Mouse (Mus musculus): Measurements from ENCODE around the gene Ace. TPM values are rescaled to one million over a fixed set of nuclear protein-coding genes. Genes with fewer than 3 reads are reported as not detected.

Gene Ace
- polyA plus RNA-seq, 1 experiment from 2014 or later: 0.02 TPM

GRCm38 (mm10) chr11:105934816-105935215 is 32.9 kb upstream of the Ace start:
- no peaks in the 10 kb centered on the region for H3K4me1 ChIP-seq (replicated peaks)
- no peak overlapping the region for H3K4me3 ChIP-seq (replicated peaks)
- H3K27me3 ChIP-seq: peaks cover 7% of the 10 kb centered on the region
- no peaks in the 10 kb centered on the region for H3K9me3 ChIP-seq (replicated peaks)
- H3K4me2 ChIP-seq: no peak overlapping the region
- no peaks in the 10 kb centered on the region for H3K36me3 ChIP-seq
- DNase-seq (no peak), ATAC-seq (ENCODE audit: low read depth) (no peak)
- no peak overlapping the region for H3K27ac ChIP-seq
- H3K9ac ChIP-seq: no peak overlapping the region
- 66% methylated on average over 6 of the region's 6 CpGs for whole genome bisulfite sequencing (ENCODE audit: insufficient replicate concordance)

- no peak overlapping the region for H3K27ac ChIP-seq
- ATAC-seq (ENCODE audit: low read depth) (no peak), DNase-seq (no peak)
- H3K27me3 ChIP-seq: peaks cover 14% of the 10 kb centered on the region
- H3K9ac ChIP-seq: no peak overlapping the region
- H3K4me1 ChIP-seq (replicated peaks): no peaks in the 10 kb centered on the region
- WGBS (ENCODE audit: insufficient replicate concordance): 59% methylated on average over 8 of the region's 8 CpGs
- no peaks in the 10 kb centered on the region for H3K9me3 ChIP-seq (replicated peaks)
- no peak overlapping the region for H3K4me2 ChIP-seq
- H3K4me3 ChIP-seq (replicated peaks): no peak overlapping the region
- H3K36me3 ChIP-seq: no peaks in the 10 kb centered on the region
Observed at GRCm38 (mm10) chr11:105935496-105935895, 32.2 kb upstream of the Ace start.

- ATAC-seq (ENCODE audit: low read depth): no peak
Observed at GRCm38 (mm10) chr11:105936200-105936599, 31.5 kb upstream of the Ace start.

GRCm38 (mm10) chr11:105936974-105937373 is 30.8 kb upstream of the Ace start:
- 79% methylated on average over 3 of the region's 3 CpGs for WGBS (ENCODE audit: insufficient replicate concordance)
- H3K27ac ChIP-seq: no peak overlapping the region

More at GRCm38 (mm10) chr11:105936200-105936599, 31.5 kb upstream of the Ace start:
- peaks cover 16% of the 10 kb centered on the region for H3K27me3 ChIP-seq
- no peaks in the 10 kb centered on the region for H3K36me3 ChIP-seq
- H3K9me3 ChIP-seq (replicated peaks): no peaks in the 10 kb centered on the region
- no peak overlapping the region for H3K4me2 ChIP-seq
- DNase-seq: no peak
- no peak overlapping the region for H3K9ac ChIP-seq
- no peak overlapping the region for H3K27ac ChIP-seq
- WGBS (ENCODE audit: insufficient replicate concordance): 75% methylated on average over 6 of the region's 6 CpGs
- no peak overlapping the region for H3K4me3 ChIP-seq (replicated peaks)
- no peaks in the 10 kb centered on the region for H3K4me1 ChIP-seq (replicated peaks)

GRCm38 (mm10) chr11:105938771-105939170 is 29.0 kb upstream of the Ace start:
- ATAC-seq (ENCODE audit: low read depth) (no peak), DNase-seq (no peak)
- no peak overlapping the region for H3K27ac ChIP-seq
- H3K27me3 ChIP-seq: peaks cover 37% of the 10 kb centered on the region
- peaks cover 14% of the 10 kb centered on the region for H3K4me1 ChIP-seq (replicated peaks)
- no peak overlapping the region for H3K4me2 ChIP-seq
- no peak overlapping the region for H3K4me3 ChIP-seq (replicated peaks)
- 58% methylated on average over 9 of the region's 9 CpGs for WGBS (ENCODE audit: insufficient replicate concordance)
- H3K9me3 ChIP-seq (replicated peaks): no peaks in the 10 kb centered on the region
- H3K36me3 ChIP-seq: no peaks in the 10 kb centered on the region
- no peak overlapping the region for H3K9ac ChIP-seq

More at GRCm38 (mm10) chr11:105936974-105937373, 30.8 kb upstream of the Ace start:
- no peaks in the 10 kb centered on the region for H3K9me3 ChIP-seq (replicated peaks)
- H3K4me1 ChIP-seq (replicated peaks): 0 out of 2 replicates have a peak, but pooled peaks cover 4% of the 10 kb centered on the region
- no peak overlapping the region for H3K4me2 ChIP-seq
- DNase-seq (no peak), ATAC-seq (ENCODE audit: low read depth) (no peak)
- H3K36me3 ChIP-seq: no peaks in the 10 kb centered on the region
- H3K27me3 ChIP-seq: peaks cover 19% of the 10 kb centered on the region
- no peak overlapping the region for H3K9ac ChIP-seq
- no peak overlapping the region for H3K4me3 ChIP-seq (replicated peaks)

GRCm38 (mm10) chr11:105941973-105942372 is 25.8 kb upstream of the Ace start:
- H3K4me1 ChIP-seq (replicated peaks): peaks cover 37% of the 10 kb centered on the region
- 0 out of 2 replicates have a peak, but pooled peaks have one; percentile 16 for ATAC-seq (ENCODE audit: low read depth)
- no peak overlapping the region for H3K27ac ChIP-seq
- DNase-seq: no peak
- H3K4me2 ChIP-seq: no peak overlapping the region
- peaks cover 55% of the 10 kb centered on the region for H3K27me3 ChIP-seq
- no peaks in the 10 kb centered on the region for H3K9me3 ChIP-seq (replicated peaks)
- H3K4me3 ChIP-seq (replicated peaks): no peak overlapping the region
- 60% methylated on average over 8 of the region's 8 CpGs for WGBS (ENCODE audit: insufficient replicate concordance)
- no peaks in the 10 kb centered on the region for H3K36me3 ChIP-seq
- H3K9ac ChIP-seq: no peak overlapping the region

GRCm38 (mm10) chr11:105943133-105944102 is 24.3 kb upstream of the Ace start:
- ATAC-seq (ENCODE audit: low read depth): peak; percentile 33
- no peak for DNase-seq
- H3K27ac ChIP-seq: no peak overlapping the region

GRCm38 (mm10) chr11:105944126-105944621 is 23.6 kb upstream of the Ace start:
- 1% methylated on average over 46 of the region's 59 CpGs for WGBS (ENCODE audit: insufficient replicate concordance)
- Histone ChIP-seq H3K9me3 (replicated peaks) (no peaks in the 10 kb centered on the region), H3K4me3 (replicated peaks) (peak overlapping the region; percentile 66), H3K27me3 (peaks cover 58% of the 10 kb centered on the region), H3K9ac (peak overlapping the region; percentile 61), H3K4me1 (replicated peaks) (peaks cover 37% of the 10 kb centered on the region), H3K36me3 (no peaks in the 10 kb centered on the region), H3K27ac (no peak overlapping the region), H3K4me2 (peak overlapping the region; percentile 87)
- no peak for DNase-seq
- ATAC-seq (ENCODE audit: low read depth): peak; percentile 64

More at GRCm38 (mm10) chr11:105943133-105944102, 24.3 kb upstream of the Ace start:
- Histone ChIP-seq H3K36me3 (no peaks in the 10 kb centered on the region), H3K9ac (peak overlapping the region; percentile 61), H3K4me2 (peak overlapping the region; percentile 87), H3K9me3 (replicated peaks) (no peaks in the 10 kb centered on the region), H3K4me3 (replicated peaks) (peak overlapping the region; percentile 66), H3K27me3 (peaks cover 58% of the 10 kb centered on the region), H3K4me1 (replicated peaks) (peaks cover 37% of the 10 kb centered on the region)
- WGBS (ENCODE audit: insufficient replicate concordance): 7% methylated on average over 47 of the region's 47 CpGs

GRCm38 (mm10) chr11:105944770-105945672 is 22.7 kb upstream of the Ace start:
- peak overlapping the region; percentile 66 for H3K4me3 ChIP-seq (replicated peaks)
- WGBS (ENCODE audit: insufficient replicate concordance): 56% methylated on average over 16 of the region's 16 CpGs
- H3K27ac ChIP-seq: no peak overlapping the region

GRCm38 (mm10) chr11:105946694-105947154 is 21.0 kb upstream of the Ace start:
- ATAC-seq (ENCODE audit: low read depth): peak; percentile 54; the same call in 1 of the 2 replicates
- WGBS (ENCODE audit: insufficient replicate concordance): 14% methylated on average over 11 of the region's 11 CpGs
- H3K27me3 ChIP-seq: peaks cover 45% of the 10 kb centered on the region

More at GRCm38 (mm10) chr11:105944770-105945672, 22.7 kb upstream of the Ace start:
- ATAC-seq (ENCODE audit: low read depth) (no peak), DNase-seq (no peak)
- Histone ChIP-seq H3K9me3 (replicated peaks) (no peaks in the 10 kb centered on the region), H3K9ac (no peak overlapping the region), H3K36me3 (no peaks in the 10 kb centered on the region), H3K4me2 (peak overlapping the region; percentile 87), H3K27me3 (peaks cover 52% of the 10 kb centered on the region), H3K4me1 (replicated peaks) (peaks cover 37% of the 10 kb centered on the region)

More at GRCm38 (mm10) chr11:105946694-105947154, 21.0 kb upstream of the Ace start:
- H3K9ac ChIP-seq: no peak overlapping the region
- DNase-seq: no peak
- H3K4me2 ChIP-seq: peak overlapping the region; percentile 9; the same call in 1 of the 2 replicates
- H3K36me3 ChIP-seq: no peaks in the 10 kb centered on the region
- peaks cover 35% of the 10 kb centered on the region for H3K4me1 ChIP-seq (replicated peaks)
- H3K27ac ChIP-seq: no peak overlapping the region
- no peaks in the 10 kb centered on the region for H3K9me3 ChIP-seq (replicated peaks)
- no peak overlapping the region for H3K4me3 ChIP-seq (replicated peaks)

All from liver, embryonic 13.5 days (tissue).